Mouse (Mus musculus): ENCODE measurements around the gene Tbata.

The Tbata gene

GRCm38 (mm10) chr10:61167333-61168096, 4.2 kb upstream of the Tbata start:
- DNase-seq = no peak

GRCm38 (mm10) chr10:61168393-61168792, 3.4 kb upstream of the Tbata start:
- DNase-seq = no peak

- DNase-seq = no peak
These were observed 742 bp downstream of the Tbata start for GRCm38 (mm10) chr10:61172496-61172895.

GRCm38 (mm10) chr10:61174711-61175441, 3.1 kb downstream of the Tbata start:
- DNase-seq = no peak

- peak in 1 of 2 experiments; percentile 34 for DNase-seq
These were observed 3.9 kb downstream of the Tbata start for GRCm38 (mm10) chr10:61175442-61176204.

- DNase-seq = no peak
These were observed 4.6 kb downstream of the Tbata start for GRCm38 (mm10) chr10:61176221-61176790.

- no peak for DNase-seq
These were observed 6.0 kb downstream of the Tbata start for GRCm38 (mm10) chr10:61177751-61178150.

GRCm38 (mm10) chr10:61178687-61179086, 6.9 kb downstream of the Tbata start:
- no peak for DNase-seq

- DNase-seq = no peak
These were observed 8.2 kb downstream of the Tbata start for GRCm38 (mm10) chr10:61179927-61180326.

GRCm38 (mm10) chr10:61187001-61187400, 15.2 kb downstream of the Tbata start:
- DNase-seq = no peak

GRCm38 (mm10) chr10:61188010-61188409, 16.3 kb downstream of the Tbata start:
- DNase-seq = no peak

- no peak for DNase-seq
These were observed 22.9 kb downstream of the Tbata start for GRCm38 (mm10) chr10:61194611-61195010.

- DNase-seq = no peak
These were observed 23.5 kb downstream of the Tbata start for GRCm38 (mm10) chr10:61195216-61195615.

GRCm38 (mm10) chr10:61195718-61196291, 24.1 kb downstream of the Tbata start:
- peak; percentile 18 to 20 for DNase-seq

GRCm38 (mm10) chr10:61199566-61200213, 27.9 kb downstream of the Tbata start:
- peak; percentile 83 to 87 for DNase-seq

- no peak for DNase-seq
These were observed 28.6 kb downstream of the Tbata start for GRCm38 (mm10) chr10:61200232-61200820.

- DNase-seq = no peak
These were observed 29.2 kb downstream of the Tbata start for GRCm38 (mm10) chr10:61200998-61201397.

GRCm38 (mm10) chr10:61201596-61202318, 30.0 kb downstream of the Tbata start:
- DNase-seq = no peak

GRCm38 (mm10) chr10:61203930-61204329, 32.2 kb downstream of the Tbata start:
- no peak for DNase-seq

GRCm38 (mm10) chr10:61208114-61208684, 36.4 kb downstream of the Tbata start:
- DNase-seq = no peak

- DNase-seq = no peak
These were observed 39.4 kb downstream of the Tbata start for GRCm38 (mm10) chr10:61211105-61211504.

Data from kidney, postnatal 4 days (tissue).